Mouse (Mus musculus): ENCODE results near the gene Zfp385a. TPM values are rescaled to one million over a fixed set of nuclear protein-coding genes. Genes with fewer than 3 reads are reported as not detected.

Zfp385a gene
- polyA plus RNA-seq, 1 experiment from 2014 or later, result 19.7 TPM

- DNase-seq (ENCODE audit: low spot score) (peak; percentile 65), ATAC-seq (ENCODE audit: low FRiP score) (peak; percentile 59)
- Histone ChIP-seq H3K27ac (ENCODE audit: low read depth, low read length) (0 out of 2 replicates have a peak overlapping the region, but pooled peaks have one; percentile 30), H3K4me2 (replicated peaks; ENCODE audit: low read depth, low read length) (peak overlapping the region; percentile 98), H3K4me1 (replicated peaks; ENCODE audit: control insufficient read depth, insufficient read depth, low read length) (no peaks in the 10 kb centered on the region), H3K4me3 (ENCODE audit: low read depth, low read length) (peak overlapping the region; percentile 70), H3K9ac (ENCODE audit: low read depth, low read length) (peak overlapping the region; percentile 83), H3K27me3 (ENCODE audit: control insufficient read depth, insufficient read depth, low read length) (peaks cover 2% of the 10 kb centered on the region; the same call in 1 of the 2 replicates), H3K9me3 (ENCODE audit: control insufficient read depth, low read length) (no peaks in the 10 kb centered on the region), H3K36me3 (ENCODE audit: control insufficient read depth, insufficient read depth, low read length) (no peaks in the 10 kb centered on the region)
- under 1% methylated on average over 51 of the region's 51 CpGs for WGBS
Measured at GRCm38 (mm10) chr15:103365471-103366375, 25.8 kb upstream of the Zfp385a start.

- Histone ChIP-seq H3K27ac (ENCODE audit: low read depth, low read length) (no peak overlapping the region), H3K9me3 (ENCODE audit: control insufficient read depth, low read length) (no peaks in the 10 kb centered on the region), H3K27me3 (ENCODE audit: control insufficient read depth, insufficient read depth, low read length) (peaks cover 2% of the 10 kb centered on the region; the same call in 1 of the 2 replicates), H3K4me1 (replicated peaks; ENCODE audit: control insufficient read depth, insufficient read depth, low read length) (no peaks in the 10 kb centered on the region), H3K4me3 (ENCODE audit: low read depth, low read length) (peak overlapping the region; percentile 70), H3K4me2 (replicated peaks; ENCODE audit: low read depth, low read length) (peak overlapping the region; percentile 98), H3K36me3 (ENCODE audit: control insufficient read depth, insufficient read depth, low read length) (no peaks in the 10 kb centered on the region), H3K9ac (ENCODE audit: low read depth, low read length) (no peak overlapping the region)
- DNase-seq (ENCODE audit: low spot score) (no peak), ATAC-seq (ENCODE audit: low FRiP score) (no peak)
- WGBS, result 55% methylated on average over 4 of the region's 4 CpGs
Measured at GRCm38 (mm10) chr15:103364761-103365160, 24.9 kb upstream of the Zfp385a start.

GRCm38 (mm10) chr15:103363809-103364208, 23.9 kb upstream of the Zfp385a start:
- H3K36me3 ChIP-seq (ENCODE audit: control insufficient read depth, insufficient read depth, low read length), result no peaks in the 10 kb centered on the region
- H3K4me1 ChIP-seq (replicated peaks; ENCODE audit: control insufficient read depth, insufficient read depth, low read length), result no peaks in the 10 kb centered on the region
- WGBS, result 77% methylated on average over 1 of the region's 1 CpGs
- no peak overlapping the region for H3K9ac ChIP-seq (ENCODE audit: low read depth, low read length)
- ATAC-seq (ENCODE audit: low FRiP score) (no peak), DNase-seq (ENCODE audit: low spot score) (no peak)
- H3K27ac ChIP-seq (ENCODE audit: low read depth, low read length), result no peak overlapping the region
- H3K4me2 ChIP-seq (replicated peaks; ENCODE audit: low read depth, low read length), result no peak overlapping the region
- H3K27me3 ChIP-seq (ENCODE audit: control insufficient read depth, insufficient read depth, low read length), result peaks cover 2% of the 10 kb centered on the region; the same call in 1 of the 2 replicates
- no peaks in the 10 kb centered on the region for H3K9me3 ChIP-seq (ENCODE audit: control insufficient read depth, low read length)
- H3K4me3 ChIP-seq (ENCODE audit: low read depth, low read length), result no peak overlapping the region

- 96% methylated on average over 3 of the region's 3 CpGs for WGBS
- H3K27ac ChIP-seq (ENCODE audit: low read depth, low read length), result no peak overlapping the region
- H3K9ac ChIP-seq (ENCODE audit: low read depth, low read length), result no peak overlapping the region
- no peaks in the 10 kb centered on the region for H3K9me3 ChIP-seq (ENCODE audit: control insufficient read depth, low read length)
- no peak for ATAC-seq (ENCODE audit: low FRiP score)
- no peak for DNase-seq (ENCODE audit: low spot score)
- H3K4me1 ChIP-seq (replicated peaks; ENCODE audit: control insufficient read depth, insufficient read depth, low read length), result no peaks in the 10 kb centered on the region
- H3K4me2 ChIP-seq (replicated peaks; ENCODE audit: low read depth, low read length), result no peak overlapping the region
- H3K4me3 ChIP-seq (ENCODE audit: low read depth, low read length), result no peak overlapping the region
- no peaks in the 10 kb centered on the region for H3K36me3 ChIP-seq (ENCODE audit: control insufficient read depth, insufficient read depth, low read length)
- H3K27me3 ChIP-seq (ENCODE audit: control insufficient read depth, insufficient read depth, low read length), result peaks cover 2% of the 10 kb centered on the region; the same call in 1 of the 2 replicates
Measured at GRCm38 (mm10) chr15:103362950-103363349, 23.1 kb upstream of the Zfp385a start.

- no peaks in the 10 kb centered on the region for H3K36me3 ChIP-seq (ENCODE audit: control insufficient read depth, insufficient read depth, low read length)
- H3K4me1 ChIP-seq (replicated peaks; ENCODE audit: control insufficient read depth, insufficient read depth, low read length), result no peaks in the 10 kb centered on the region
- no peak overlapping the region for H3K4me3 ChIP-seq (ENCODE audit: low read depth, low read length)
- DNase-seq (ENCODE audit: low spot score), result no peak
- no peak overlapping the region for H3K4me2 ChIP-seq (replicated peaks; ENCODE audit: low read depth, low read length)
- no peak overlapping the region for H3K27ac ChIP-seq (ENCODE audit: low read depth, low read length)
- H3K27me3 ChIP-seq (ENCODE audit: control insufficient read depth, insufficient read depth, low read length), result peaks cover 2% of the 10 kb centered on the region; the same call in 1 of the 2 replicates
- no peak overlapping the region for H3K9ac ChIP-seq (ENCODE audit: low read depth, low read length)
- no peak for ATAC-seq (ENCODE audit: low FRiP score)
- 95% methylated on average over 6 of the region's 7 CpGs for WGBS
- H3K9me3 ChIP-seq (ENCODE audit: control insufficient read depth, low read length), result no peaks in the 10 kb centered on the region
Measured at GRCm38 (mm10) chr15:103362333-103362732, 22.4 kb upstream of the Zfp385a start.

DNA sequence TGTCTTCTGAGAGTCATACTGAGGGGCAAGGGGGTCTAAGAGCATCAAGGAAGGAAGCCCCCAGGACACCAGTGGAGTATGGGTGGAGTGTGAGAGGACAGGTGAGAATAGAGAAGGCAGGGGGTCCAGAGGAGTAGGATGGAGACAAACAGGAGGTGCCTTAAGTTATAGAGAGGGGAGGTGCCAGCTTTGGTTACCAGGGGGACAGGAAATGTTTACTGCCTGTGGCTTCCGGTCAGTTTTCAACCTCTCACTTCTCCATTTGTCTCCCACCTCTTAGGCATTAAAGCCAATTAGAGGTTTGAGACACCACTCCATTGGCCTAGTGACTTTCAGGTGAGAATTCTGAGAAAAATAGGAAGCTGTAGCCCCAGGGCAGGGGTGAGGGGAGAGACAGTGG, 21.4 kb upstream of the Zfp385a start:
- no peaks in the 10 kb centered on the region for H3K4me1 ChIP-seq (replicated peaks; ENCODE audit: control insufficient read depth, insufficient read depth, low read length)
- DNase-seq (ENCODE audit: low spot score), result no peak
- H3K9me3 ChIP-seq (ENCODE audit: control insufficient read depth, low read length), result no peaks in the 10 kb centered on the region
- H3K4me2 ChIP-seq (replicated peaks; ENCODE audit: low read depth, low read length), result no peak overlapping the region
- WGBS, result 74% methylated on average over 1 of the region's 1 CpGs
- ATAC-seq (ENCODE audit: low FRiP score), result no peak
- no peak overlapping the region for H3K27ac ChIP-seq (ENCODE audit: low read depth, low read length)
- H3K4me3 ChIP-seq (ENCODE audit: low read depth, low read length), result no peak overlapping the region
- H3K36me3 ChIP-seq (ENCODE audit: control insufficient read depth, insufficient read depth, low read length), result no peaks in the 10 kb centered on the region
- H3K9ac ChIP-seq (ENCODE audit: low read depth, low read length), result no peak overlapping the region
- H3K27me3 ChIP-seq (ENCODE audit: control insufficient read depth, insufficient read depth, low read length), result 0 out of 2 replicates have a peak, but pooled peaks cover 2% of the 10 kb centered on the region

DNA sequence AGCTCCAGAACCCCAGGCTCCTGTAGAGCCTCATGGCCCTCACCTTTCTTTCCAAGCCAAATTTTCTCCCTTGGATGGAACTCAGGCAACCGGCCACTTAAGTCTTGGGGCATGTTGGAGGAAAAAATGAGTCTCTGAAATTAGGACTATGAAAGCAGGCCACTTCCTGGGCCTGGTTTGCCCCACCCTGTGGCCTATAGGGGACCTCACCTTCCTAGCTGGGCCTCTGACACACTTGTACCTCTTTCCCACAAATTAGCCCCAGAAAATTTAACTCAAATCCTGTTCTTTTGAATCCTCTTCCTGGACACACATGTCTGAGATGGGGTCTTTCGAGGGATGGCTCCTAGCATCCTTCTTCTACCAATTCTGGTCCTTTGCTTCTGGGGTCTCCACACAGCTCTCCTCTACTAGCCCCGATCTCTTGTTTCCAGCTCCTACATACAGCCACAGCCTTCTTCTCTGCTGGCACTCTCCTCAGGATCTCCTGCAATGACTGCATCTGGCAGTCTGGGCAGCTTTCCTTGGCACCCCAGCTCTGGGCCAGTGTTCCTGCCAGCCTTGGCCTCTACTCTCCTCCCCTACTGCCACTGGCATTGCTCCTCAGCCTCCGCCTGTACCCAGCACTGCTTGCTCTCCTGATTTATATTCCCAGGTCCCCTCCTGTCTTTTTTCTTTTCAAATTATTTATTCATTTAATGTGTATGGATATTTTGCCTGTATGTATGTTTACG, 20.1 kb upstream of the Zfp385a start:
- ATAC-seq (ENCODE audit: low FRiP score) (no peak), DNase-seq (ENCODE audit: low spot score) (no peak)
- Histone ChIP-seq H3K36me3 (ENCODE audit: control insufficient read depth, insufficient read depth, low read length) (no peaks in the 10 kb centered on the region), H3K9me3 (ENCODE audit: control insufficient read depth, low read length) (no peaks in the 10 kb centered on the region), H3K4me2 (replicated peaks; ENCODE audit: low read depth, low read length) (no peak overlapping the region), H3K4me1 (replicated peaks; ENCODE audit: control insufficient read depth, insufficient read depth, low read length) (no peaks in the 10 kb centered on the region), H3K27ac (ENCODE audit: low read depth, low read length) (no peak overlapping the region), H3K4me3 (ENCODE audit: low read depth, low read length) (no peak overlapping the region), H3K27me3 (ENCODE audit: control insufficient read depth, insufficient read depth, low read length) (no peaks in the 10 kb centered on the region), H3K9ac (ENCODE audit: low read depth, low read length) (no peak overlapping the region)
- 96% methylated on average over 5 of the region's 5 CpGs for WGBS

DNA sequence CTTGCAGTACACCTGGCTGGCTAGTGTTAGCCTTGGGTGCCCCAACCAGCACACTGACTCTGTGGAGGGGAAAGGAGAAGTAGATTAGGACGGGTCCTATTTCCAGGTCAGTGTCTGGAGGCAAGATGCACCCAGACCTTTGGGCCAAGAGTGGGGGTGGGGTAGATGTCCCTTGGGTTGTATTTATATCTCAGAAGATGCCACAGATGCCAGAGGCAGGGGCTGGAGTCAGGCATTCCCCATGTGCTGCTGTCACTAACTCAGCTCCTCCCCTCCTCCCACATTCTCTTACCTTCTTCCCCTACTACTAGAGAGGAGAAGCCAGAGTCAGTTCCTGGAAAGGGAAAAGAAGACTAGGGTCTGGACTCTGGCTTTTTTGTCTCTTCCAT, 19.2 kb upstream of the Zfp385a start:
- no peaks in the 10 kb centered on the region for H3K36me3 ChIP-seq (ENCODE audit: control insufficient read depth, insufficient read depth, low read length)
- H3K27ac ChIP-seq (ENCODE audit: low read depth, low read length), result no peak overlapping the region
- no peak overlapping the region for H3K9ac ChIP-seq (ENCODE audit: low read depth, low read length)
- WGBS, result 78% methylated on average over 1 of the region's 1 CpGs
- ATAC-seq (ENCODE audit: low FRiP score) (no peak), DNase-seq (ENCODE audit: low spot score) (no peak)
- H3K4me2 ChIP-seq (replicated peaks; ENCODE audit: low read depth, low read length), result no peak overlapping the region
- H3K4me1 ChIP-seq (replicated peaks; ENCODE audit: control insufficient read depth, insufficient read depth, low read length), result no peaks in the 10 kb centered on the region
- no peak overlapping the region for H3K4me3 ChIP-seq (ENCODE audit: low read depth, low read length)
- no peaks in the 10 kb centered on the region for H3K9me3 ChIP-seq (ENCODE audit: control insufficient read depth, low read length)
- no peaks in the 10 kb centered on the region for H3K27me3 ChIP-seq (ENCODE audit: control insufficient read depth, insufficient read depth, low read length)

All from hindbrain, embryonic 11.5 days (tissue).